Mouse (Mus musculus): Measurements from ENCODE around the gene Wnt10b. TPM values are rescaled to one million over a fixed set of nuclear protein-coding genes. Genes with fewer than 3 reads are reported as not detected.

Gene Wnt10b
- polyA plus RNA-seq, 1 experiment from 2014 or later, result 0.40 TPM

- ATAC-seq (ENCODE audit: low FRiP score) (no peak), DNase-seq (ENCODE audit: low spot score, missing footprints) (peak; percentile 94)
- H3K4me3 ChIP-seq (ENCODE audit: low read depth, low read length), result no peak overlapping the region; the same call in 1 of the 2 replicates
- H3K27ac ChIP-seq (ENCODE audit: low read depth, low read length), result no peak overlapping the region
- H3K36me3 ChIP-seq (ENCODE audit: control insufficient read depth, insufficient read depth, low read length), result no peaks in the 10 kb centered on the region
- no peaks in the 10 kb centered on the region for H3K9me3 ChIP-seq (ENCODE audit: control insufficient read depth, low read length)
- no peak overlapping the region for H3K9ac ChIP-seq (ENCODE audit: low read length)
- WGBS, result 2% methylated on average over 24 of the region's 25 CpGs
- H3K4me2 ChIP-seq, result peak overlapping the region; percentile 5; the same call in 1 of the 2 replicates
- H3K27me3 ChIP-seq (ENCODE audit: control insufficient read depth, insufficient read depth, low read length), result peaks cover 92% of the 10 kb centered on the region
- H3K4me1 ChIP-seq (ENCODE audit: control insufficient read depth, insufficient read depth, low read length), result peaks cover 16% of the 10 kb centered on the region
These were observed 331 bp upstream of the Wnt10b start for GRCm38 (mm10) chr15:98778191-98778770.

- H3K9ac ChIP-seq (ENCODE audit: low read length), result no peak overlapping the region
- H3K4me3 ChIP-seq (ENCODE audit: low read depth, low read length), result no peak overlapping the region; the same call in 1 of the 2 replicates
- ATAC-seq (ENCODE audit: low FRiP score) (no peak), DNase-seq (ENCODE audit: low spot score, missing footprints) (peak; percentile 95)
- H3K4me2 ChIP-seq, result no peak overlapping the region
- H3K27ac ChIP-seq (ENCODE audit: low read depth, low read length), result no peak overlapping the region
- H3K27me3 ChIP-seq (ENCODE audit: control insufficient read depth, insufficient read depth, low read length), result peaks cover 99% of the 10 kb centered on the region
- H3K9me3 ChIP-seq (ENCODE audit: control insufficient read depth, low read length), result no peaks in the 10 kb centered on the region
- WGBS, result under 1% methylated on average over 19 of the region's 19 CpGs
- peaks cover 18% of the 10 kb centered on the region for H3K4me1 ChIP-seq (ENCODE audit: control insufficient read depth, insufficient read depth, low read length)
- no peaks in the 10 kb centered on the region for H3K36me3 ChIP-seq (ENCODE audit: control insufficient read depth, insufficient read depth, low read length)
These were observed 839 bp downstream of the Wnt10b start for GRCm38 (mm10) chr15:98777005-98777616.

- Histone ChIP-seq H3K4me3 (ENCODE audit: low read depth, low read length) (peak overlapping the region; percentile 10), H3K9ac (ENCODE audit: low read length) (peak overlapping the region; percentile 24; the same call in 1 of the 2 replicates), H3K9me3 (ENCODE audit: control insufficient read depth, low read length) (no peaks in the 10 kb centered on the region), H3K4me1 (ENCODE audit: control insufficient read depth, insufficient read depth, low read length) (peaks cover 18% of the 10 kb centered on the region), H3K4me2 (peak overlapping the region; percentile 33), H3K36me3 (ENCODE audit: control insufficient read depth, insufficient read depth, low read length) (no peaks in the 10 kb centered on the region), H3K27ac (ENCODE audit: low read depth, low read length) (no peak overlapping the region), H3K27me3 (ENCODE audit: control insufficient read depth, insufficient read depth, low read length) (peaks cover 100% of the 10 kb centered on the region)
- ATAC-seq (ENCODE audit: low FRiP score), result peak; percentile 58
- WGBS, result under 1% methylated on average over 57 of the region's 62 CpGs
- peak; percentile 90 for DNase-seq (ENCODE audit: low spot score, missing footprints)
These were observed 1.5 kb downstream of the Wnt10b start for GRCm38 (mm10) chr15:98776280-98777004.

- WGBS, result 0% methylated on average over 5 of the region's 5 CpGs
- Histone ChIP-seq H3K9me3 (ENCODE audit: control insufficient read depth, low read length) (no peaks in the 10 kb centered on the region), H3K4me2 (no peak overlapping the region), H3K27me3 (ENCODE audit: control insufficient read depth, insufficient read depth, low read length) (peaks cover 98% of the 10 kb centered on the region), H3K36me3 (ENCODE audit: control insufficient read depth, insufficient read depth, low read length) (no peaks in the 10 kb centered on the region), H3K4me3 (ENCODE audit: low read depth, low read length) (no peak overlapping the region), H3K4me1 (ENCODE audit: control insufficient read depth, insufficient read depth, low read length) (peaks cover 18% of the 10 kb centered on the region), H3K27ac (ENCODE audit: low read depth, low read length) (no peak overlapping the region), H3K9ac (ENCODE audit: low read length) (no peak overlapping the region)
- peak; percentile 89 for DNase-seq (ENCODE audit: low spot score, missing footprints)
- ATAC-seq (ENCODE audit: low FRiP score), result no peak
These were observed 2.4 kb downstream of the Wnt10b start for GRCm38 (mm10) chr15:98775533-98775932.

GRCm38 (mm10) chr15:98774096-98774495 is 3.9 kb downstream of the Wnt10b start:
- ATAC-seq (ENCODE audit: low FRiP score) (no peak), DNase-seq (ENCODE audit: low spot score, missing footprints) (peak; percentile 88)
- H3K27ac ChIP-seq (ENCODE audit: low read depth, low read length), result no peak overlapping the region
- no peak overlapping the region for H3K4me3 ChIP-seq (ENCODE audit: low read depth, low read length)
- H3K27me3 ChIP-seq (ENCODE audit: control insufficient read depth, insufficient read depth, low read length), result peaks cover 88% of the 10 kb centered on the region
- peaks cover 18% of the 10 kb centered on the region for H3K4me1 ChIP-seq (ENCODE audit: control insufficient read depth, insufficient read depth, low read length)
- H3K36me3 ChIP-seq (ENCODE audit: control insufficient read depth, insufficient read depth, low read length), result no peaks in the 10 kb centered on the region
- 16% methylated on average over 15 of the region's 15 CpGs for WGBS
- H3K4me2 ChIP-seq, result no peak overlapping the region
- no peak overlapping the region for H3K9ac ChIP-seq (ENCODE audit: low read length)
- H3K9me3 ChIP-seq (ENCODE audit: control insufficient read depth, low read length), result no peaks in the 10 kb centered on the region

- ATAC-seq (ENCODE audit: low FRiP score) (no peak), DNase-seq (ENCODE audit: low spot score, missing footprints) (peak; percentile 92)
- Histone ChIP-seq H3K27me3 (ENCODE audit: control insufficient read depth, insufficient read depth, low read length) (peaks cover 74% of the 10 kb centered on the region), H3K9ac (ENCODE audit: low read length) (peak overlapping the region; percentile 33; the same call in 1 of the 2 replicates), H3K4me3 (ENCODE audit: low read depth, low read length) (peak overlapping the region; percentile 17; the same call in 1 of the 2 replicates), H3K36me3 (ENCODE audit: control insufficient read depth, insufficient read depth, low read length) (no peaks in the 10 kb centered on the region), H3K4me1 (ENCODE audit: control insufficient read depth, insufficient read depth, low read length) (peaks cover 15% of the 10 kb centered on the region), H3K27ac (ENCODE audit: low read depth, low read length) (no peak overlapping the region), H3K4me2 (peak overlapping the region; percentile 37), H3K9me3 (ENCODE audit: control insufficient read depth, low read length) (no peaks in the 10 kb centered on the region)
- WGBS, result 3% methylated on average over 36 of the region's 36 CpGs
These were observed 5.3 kb downstream of the Wnt10b start for GRCm38 (mm10) chr15:98772511-98773211.

- no peak for ATAC-seq (ENCODE audit: low FRiP score)
- peaks cover 67% of the 10 kb centered on the region for H3K27me3 ChIP-seq (ENCODE audit: control insufficient read depth, insufficient read depth, low read length)
- 8% methylated on average over 12 of the region's 12 CpGs for WGBS
- no peaks in the 10 kb centered on the region for H3K36me3 ChIP-seq (ENCODE audit: control insufficient read depth, insufficient read depth, low read length)
- H3K4me2 ChIP-seq, result no peak overlapping the region
- H3K9ac ChIP-seq (ENCODE audit: low read length), result 0 out of 2 replicates have a peak overlapping the region, but pooled peaks have one; percentile 33
- H3K4me1 ChIP-seq (ENCODE audit: control insufficient read depth, insufficient read depth, low read length), result peaks cover 11% of the 10 kb centered on the region
- DNase-seq (ENCODE audit: low spot score, missing footprints), result peak; percentile 89
- no peaks in the 10 kb centered on the region for H3K9me3 ChIP-seq (ENCODE audit: control insufficient read depth, low read length)
- no peak overlapping the region for H3K27ac ChIP-seq (ENCODE audit: low read depth, low read length)
- H3K4me3 ChIP-seq (ENCODE audit: low read depth, low read length), result 0 out of 2 replicates have a peak overlapping the region, but pooled peaks have one; percentile 17
These were observed 6.0 kb downstream of the Wnt10b start for GRCm38 (mm10) chr15:98771813-98772425.

- ATAC-seq (ENCODE audit: low FRiP score) (no peak), DNase-seq (ENCODE audit: low spot score, missing footprints) (peak; percentile 81)
- no peak overlapping the region for H3K27ac ChIP-seq (ENCODE audit: low read depth, low read length)
- no peaks in the 10 kb centered on the region for H3K9me3 ChIP-seq (ENCODE audit: control insufficient read depth, low read length)
- H3K4me3 ChIP-seq (ENCODE audit: low read depth, low read length), result no peak overlapping the region
- H3K27me3 ChIP-seq (ENCODE audit: control insufficient read depth, insufficient read depth, low read length), result peaks cover 39% of the 10 kb centered on the region
- H3K36me3 ChIP-seq (ENCODE audit: control insufficient read depth, insufficient read depth, low read length), result no peaks in the 10 kb centered on the region
- WGBS, result 18% methylated on average over 5 of the region's 5 CpGs
- no peak overlapping the region for H3K4me2 ChIP-seq
- H3K9ac ChIP-seq (ENCODE audit: low read length), result no peak overlapping the region
- H3K4me1 ChIP-seq (ENCODE audit: control insufficient read depth, insufficient read depth, low read length), result peaks cover 5% of the 10 kb centered on the region
These were observed 9.7 kb downstream of the Wnt10b start for GRCm38 (mm10) chr15:98768259-98768658.
